Mouse (Mus musculus): ENCODE measurements around the gene Lcn11. TPM values are rescaled to one million over a fixed set of nuclear protein-coding genes. Genes with fewer than 3 reads are reported as not detected.
"Not testable (repeated sequence)": the region's sequence is repeated elsewhere in the genome, so short reads cannot be mapped to it uniquely, and the experiment has no call there.

The Lcn11 gene
- not detected in 2 replicates for polyA plus RNA-seq (2014; fragmentation: Nextera tagmentation; extraction: Ambion mirVana)

DNA sequence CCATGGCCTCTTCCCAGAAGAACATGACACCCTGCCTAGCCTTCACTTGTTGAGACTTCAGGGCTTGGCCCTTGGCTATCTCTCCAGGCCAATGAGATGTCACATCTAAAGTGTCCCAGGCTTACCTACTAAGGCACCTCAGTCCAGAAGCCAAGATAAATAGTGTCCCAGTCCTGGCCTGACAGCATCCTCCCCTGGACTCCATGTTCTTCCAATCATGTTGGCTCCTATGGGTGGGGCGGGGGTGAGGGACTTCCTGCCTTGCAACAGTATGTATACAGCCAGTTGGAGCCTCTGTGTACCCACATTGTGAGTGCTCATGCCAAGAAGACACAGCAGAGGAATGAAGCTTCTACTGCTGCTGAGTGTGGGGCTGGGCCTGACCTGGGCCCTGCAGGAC is at the start of gene Lcn11:
Gene Lcn11, plus strand, starts transcription at position 301 of the 400 bp plus-strand sequence.
- Histone ChIP-seq H3K4me2 (replicated peaks; ENCODE audit: low read depth, low read length) (no peak within 1 kb of the TSS), H3K4me3 (ENCODE audit: low read depth, low read length) (no peak within 1 kb of the TSS), H3K9me3 (ENCODE audit: control insufficient read depth, low read depth, low read length) (no peaks in the 10 kb centered on the region), H3K27me3 (ENCODE audit: control insufficient read depth, insufficient read depth, low read length) (no peaks in the 10 kb centered on the region), H3K27ac (ENCODE audit: low read length) (no peak within 1 kb of the TSS), H3K36me3 (ENCODE audit: control insufficient read depth, insufficient read depth, low read length) (no peaks in the 10 kb centered on the region), H3K9ac (replicated peaks; ENCODE audit: low read depth, low read length) (no peak within 1 kb of the TSS), H3K4me1 (ENCODE audit: control insufficient read depth, insufficient read depth, low read length) (no peaks in the 10 kb centered on the region)
- no peak for ATAC-seq (ENCODE audit: insufficient number of reproducible peaks, insufficient read depth, low FRiP score, low read depth)
- 89% methylated on average over 1 of the region's 1 CpGs for WGBS

DNA sequence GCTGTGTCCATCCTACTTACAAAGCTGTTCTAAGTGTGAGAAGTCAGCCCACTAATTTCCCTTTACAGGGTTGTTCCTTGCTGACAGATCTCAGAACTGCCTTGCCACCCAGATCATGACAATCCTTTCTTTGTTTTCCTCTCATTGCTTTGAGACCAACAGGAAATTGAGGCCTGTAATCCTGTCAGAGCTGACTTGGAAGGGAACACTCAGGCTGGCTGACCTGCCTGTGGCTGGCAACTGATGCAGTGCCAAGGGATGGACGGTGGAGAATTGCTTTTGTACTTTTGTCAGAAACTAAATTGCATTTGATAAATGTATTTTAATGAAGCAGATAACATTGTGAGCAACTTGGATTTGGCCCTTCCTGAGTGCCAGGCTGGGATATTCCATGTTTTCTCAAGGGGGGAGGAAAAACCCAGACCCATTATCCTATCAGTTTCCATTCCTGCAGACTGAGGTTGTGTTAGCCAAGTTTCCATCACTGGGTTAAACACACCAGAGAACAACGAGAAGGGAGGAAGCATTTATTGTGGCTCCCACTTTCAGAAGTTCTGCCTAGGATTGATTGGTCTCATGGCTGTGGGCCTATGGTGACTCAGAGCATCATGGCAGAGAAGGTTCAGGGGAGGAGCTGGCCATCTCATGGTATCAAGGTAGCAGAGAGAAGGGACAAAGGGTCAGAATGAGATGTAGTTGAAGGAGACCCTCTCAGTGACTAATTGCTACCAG is 43.5 kb upstream of the Lcn11 start:
- Histone ChIP-seq H3K4me3 (ENCODE audit: low read depth, low read length) (no peak overlapping the region), H3K27me3 (ENCODE audit: control insufficient read depth, insufficient read depth, low read length) (no peaks in the 10 kb centered on the region), H3K9ac (replicated peaks; ENCODE audit: low read depth, low read length) (no peak overlapping the region), H3K9me3 (ENCODE audit: control insufficient read depth, low read depth, low read length) (no peaks in the 10 kb centered on the region), H3K4me1 (ENCODE audit: control insufficient read depth, insufficient read depth, low read length) (no peaks in the 10 kb centered on the region), H3K27ac (ENCODE audit: low read length) (no peak overlapping the region), H3K4me2 (replicated peaks; ENCODE audit: low read depth, low read length) (no peak overlapping the region), H3K36me3 (ENCODE audit: control insufficient read depth, insufficient read depth, low read length) (no peaks in the 10 kb centered on the region)
- WGBS = 66% methylated on average over 2 of the region's 2 CpGs
- no peak for ATAC-seq (ENCODE audit: insufficient number of reproducible peaks, insufficient read depth, low FRiP score, low read depth)

DNA sequence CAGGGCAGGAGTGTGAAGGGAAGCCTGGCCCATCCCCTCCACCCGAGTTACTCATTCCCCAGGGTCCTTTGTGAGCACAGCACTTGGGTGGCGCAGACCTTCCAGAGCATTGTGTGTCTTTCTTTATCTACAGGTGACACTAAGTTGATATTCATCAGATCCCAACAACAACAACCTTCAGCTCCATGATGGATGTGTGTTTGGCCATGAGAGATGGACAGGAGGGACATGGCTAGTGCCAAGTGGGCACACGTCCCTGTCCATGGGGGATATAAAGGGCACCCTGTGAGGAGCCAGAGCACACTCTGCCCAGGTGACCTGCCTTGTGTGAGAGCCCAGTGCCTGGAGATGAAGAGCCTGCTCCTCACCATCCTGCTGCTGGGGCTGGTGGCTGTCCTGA is 40.1 kb upstream of the Lcn11 start, which contains the start of gene Obp2b:
Gene Obp2b, plus strand, starts transcription at position 301 of the 400 bp plus-strand sequence.
- not testable (repeated sequence) for H3K9ac ChIP-seq (replicated peaks; ENCODE audit: low read depth, low read length); H3K4me2 ChIP-seq (replicated peaks; ENCODE audit: low read depth, low read length); H3K27ac ChIP-seq (ENCODE audit: low read length); H3K27me3 ChIP-seq (ENCODE audit: control insufficient read depth, insufficient read depth, low read length); ATAC-seq (ENCODE audit: insufficient number of reproducible peaks, insufficient read depth, low FRiP score, low read depth); H3K4me1 ChIP-seq (ENCODE audit: control insufficient read depth, insufficient read depth, low read length); H3K9me3 ChIP-seq (ENCODE audit: control insufficient read depth, low read depth, low read length); H3K4me3 ChIP-seq (ENCODE audit: low read depth, low read length); H3K36me3 ChIP-seq (ENCODE audit: control insufficient read depth, insufficient read depth, low read length)
- WGBS = 79% methylated on average over 3 of the region's 3 CpGs

DNA sequence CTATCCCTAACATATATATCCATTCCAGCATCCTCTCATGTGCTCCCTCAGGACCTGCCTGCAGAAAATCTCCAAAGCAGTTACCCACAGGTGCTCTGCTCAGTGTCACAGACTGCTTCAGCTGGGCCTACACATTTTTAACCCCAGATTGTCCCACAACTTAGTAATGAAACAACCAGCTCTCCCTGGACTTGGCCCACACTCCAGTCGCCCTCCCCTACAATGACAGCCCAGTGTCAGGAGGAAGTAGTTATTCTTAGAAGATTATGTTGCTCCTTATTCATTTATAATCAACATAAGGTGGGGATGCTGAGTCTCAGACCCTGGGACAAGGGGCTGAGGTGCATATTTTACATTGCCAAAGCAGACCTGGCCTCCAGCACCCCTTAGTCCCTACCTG is 35.1 kb upstream of the Lcn11 start:
- Histone ChIP-seq H3K27me3 (ENCODE audit: control insufficient read depth, insufficient read depth, low read length) (no peaks in the 10 kb centered on the region), H3K9ac (replicated peaks; ENCODE audit: low read depth, low read length) (no peak overlapping the region), H3K4me2 (replicated peaks; ENCODE audit: low read depth, low read length) (no peak overlapping the region), H3K4me1 (ENCODE audit: control insufficient read depth, insufficient read depth, low read length) (no peaks in the 10 kb centered on the region), H3K9me3 (ENCODE audit: control insufficient read depth, low read depth, low read length) (no peaks in the 10 kb centered on the region), H3K4me3 (ENCODE audit: low read depth, low read length) (no peak overlapping the region), H3K36me3 (ENCODE audit: control insufficient read depth, insufficient read depth, low read length) (no peaks in the 10 kb centered on the region), H3K27ac (ENCODE audit: low read length) (no peak overlapping the region)
- WGBS = 62% methylated on average over 1 of the region's 1 CpGs
- no peak for ATAC-seq (ENCODE audit: insufficient number of reproducible peaks, insufficient read depth, low FRiP score, low read depth)

DNA sequence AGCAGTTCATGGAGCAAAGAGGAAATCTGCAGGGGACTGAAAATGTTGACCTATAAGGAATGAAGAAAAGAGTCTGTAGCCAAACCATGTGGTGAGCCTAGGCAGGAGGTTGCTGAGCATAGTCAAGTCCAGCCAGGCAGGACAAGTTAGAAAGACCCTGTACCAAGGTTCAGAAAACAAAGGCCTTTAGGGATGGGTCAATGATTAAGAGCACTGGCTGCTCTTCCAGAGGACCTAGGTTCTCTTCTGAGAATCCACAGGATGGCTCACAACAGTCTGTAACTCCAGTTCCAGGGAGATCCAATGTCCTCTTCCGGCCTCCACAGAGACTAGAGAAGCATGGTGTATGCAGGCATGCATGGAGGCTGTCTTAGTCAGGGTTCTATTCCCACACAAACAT is 22.6 kb upstream of the Lcn11 start:
- Histone ChIP-seq H3K36me3 (ENCODE audit: control insufficient read depth, insufficient read depth, low read length) (no peaks in the 10 kb centered on the region), H3K27me3 (ENCODE audit: control insufficient read depth, insufficient read depth, low read length) (no peaks in the 10 kb centered on the region), H3K4me1 (ENCODE audit: control insufficient read depth, insufficient read depth, low read length) (no peaks in the 10 kb centered on the region), H3K4me3 (ENCODE audit: low read depth, low read length) (no peak overlapping the region), H3K9me3 (ENCODE audit: control insufficient read depth, low read depth, low read length) (no peaks in the 10 kb centered on the region), H3K4me2 (replicated peaks; ENCODE audit: low read depth, low read length) (no peak overlapping the region), H3K27ac (ENCODE audit: low read length) (no peak overlapping the region), H3K9ac (replicated peaks; ENCODE audit: low read depth, low read length) (no peak overlapping the region)
- ATAC-seq (ENCODE audit: insufficient number of reproducible peaks, insufficient read depth, low FRiP score, low read depth) = no peak
- 92% methylated on average over 1 of the region's 1 CpGs for WGBS

DNA sequence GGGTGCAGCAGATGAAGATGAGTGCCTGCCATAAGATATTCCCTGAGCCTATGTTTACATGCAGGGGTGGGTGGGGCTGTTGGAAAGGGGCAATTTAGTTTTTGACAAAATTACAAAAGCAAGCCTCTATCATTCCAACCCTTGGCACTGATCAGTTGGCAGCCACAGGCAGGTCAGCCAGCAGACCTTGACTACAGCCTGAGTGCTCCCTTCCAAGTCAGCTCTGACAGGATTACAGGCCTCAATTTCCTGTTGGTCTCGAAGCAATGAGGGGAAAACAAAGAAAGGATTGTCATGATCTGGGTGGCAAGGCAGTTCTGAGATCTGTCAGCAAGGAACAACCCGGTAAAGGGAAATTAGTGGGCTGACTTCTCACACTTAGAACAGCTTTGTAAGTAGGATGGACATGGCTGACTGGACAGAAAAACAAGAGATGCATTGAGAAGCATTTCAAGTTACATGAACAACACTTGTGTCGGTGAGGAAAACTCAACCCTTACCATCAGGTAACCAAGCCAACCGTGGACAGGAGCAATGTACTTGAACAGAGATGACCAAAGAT is 18.7 kb upstream of the Lcn11 start:
- 67% methylated on average over 4 of the region's 4 CpGs for WGBS
- no peaks in the 10 kb centered on the region for H3K9me3 ChIP-seq (ENCODE audit: control insufficient read depth, low read depth, low read length)
- H3K9ac ChIP-seq (replicated peaks; ENCODE audit: low read depth, low read length) = no peak overlapping the region
- no peak overlapping the region for H3K27ac ChIP-seq (ENCODE audit: low read length)
- no peak overlapping the region for H3K4me2 ChIP-seq (replicated peaks; ENCODE audit: low read depth, low read length)
- no peaks in the 10 kb centered on the region for H3K27me3 ChIP-seq (ENCODE audit: control insufficient read depth, insufficient read depth, low read length)
- no peak for ATAC-seq (ENCODE audit: insufficient number of reproducible peaks, insufficient read depth, low FRiP score, low read depth)
- H3K4me3 ChIP-seq (ENCODE audit: low read depth, low read length) = no peak overlapping the region
- no peaks in the 10 kb centered on the region for H3K4me1 ChIP-seq (ENCODE audit: control insufficient read depth, insufficient read depth, low read length)
- no peaks in the 10 kb centered on the region for H3K36me3 ChIP-seq (ENCODE audit: control insufficient read depth, insufficient read depth, low read length)

DNA sequence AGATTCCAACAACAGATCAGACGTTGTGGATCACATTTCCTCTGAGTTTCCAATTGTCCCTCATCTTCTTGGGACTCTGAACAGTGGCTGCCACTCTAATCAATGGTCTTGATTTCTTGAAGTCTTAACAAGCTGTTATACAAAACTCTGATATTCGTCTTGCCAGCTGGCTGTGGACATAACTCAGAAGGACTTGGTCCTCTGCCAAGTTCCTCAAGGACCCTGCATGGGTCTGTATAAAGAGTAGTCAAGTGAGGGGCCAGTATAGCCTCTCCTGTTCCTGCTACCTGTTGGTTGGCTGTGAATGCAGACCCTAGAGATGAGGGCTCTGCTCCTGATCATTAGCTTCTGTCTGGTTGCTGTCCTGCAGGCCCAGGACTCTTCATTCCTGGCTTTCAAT is 11.5 kb upstream of the Lcn11 start, which contains the start of gene Lcn3:
Gene Lcn3, plus strand, starts transcription at position 301 of the 400 bp plus-strand sequence.
- H3K4me3 ChIP-seq (ENCODE audit: low read depth, low read length) = no peak within 1 kb of the TSS
- H3K9ac ChIP-seq (replicated peaks; ENCODE audit: low read depth, low read length) = no peak within 1 kb of the TSS
- 32% methylated on average over 2 of the region's 2 CpGs for WGBS
- no peaks in the 10 kb centered on the region for H3K27me3 ChIP-seq (ENCODE audit: control insufficient read depth, insufficient read depth, low read length)
- H3K4me2 ChIP-seq (replicated peaks; ENCODE audit: low read depth, low read length) = no peak within 1 kb of the TSS
- no peaks in the 10 kb centered on the region for H3K4me1 ChIP-seq (ENCODE audit: control insufficient read depth, insufficient read depth, low read length)
- no peaks in the 10 kb centered on the region for H3K9me3 ChIP-seq (ENCODE audit: control insufficient read depth, low read depth, low read length)
- no peaks in the 10 kb centered on the region for H3K36me3 ChIP-seq (ENCODE audit: control insufficient read depth, insufficient read depth, low read length)
- H3K27ac ChIP-seq (ENCODE audit: low read length) = no peak within 1 kb of the TSS
- no peak for ATAC-seq (ENCODE audit: insufficient number of reproducible peaks, insufficient read depth, low FRiP score, low read depth)

DNA sequence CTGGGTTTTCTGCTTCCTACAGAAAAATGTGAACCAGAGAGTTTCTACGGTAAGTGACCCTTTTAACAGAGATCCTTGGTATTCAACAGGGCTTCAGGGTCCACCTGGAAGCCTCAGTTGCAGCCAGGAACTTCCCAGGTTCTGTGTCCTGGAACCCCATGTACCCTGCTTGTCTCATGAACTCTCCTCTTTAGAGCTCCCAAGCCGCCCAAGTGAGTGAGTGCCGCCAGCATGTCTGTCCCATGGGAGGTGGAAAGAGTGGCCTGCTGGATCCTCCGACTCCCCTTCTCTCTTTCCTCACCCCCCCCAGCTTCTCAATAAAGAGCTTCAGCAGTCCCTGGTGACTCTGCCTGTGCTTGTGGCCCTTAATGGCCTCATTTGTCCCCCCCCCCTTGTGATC is 9.1 kb upstream of the Lcn11 start:
- WGBS = 80% methylated on average over 4 of the region's 4 CpGs
- no peaks in the 10 kb centered on the region for H3K4me1 ChIP-seq (ENCODE audit: control insufficient read depth, insufficient read depth, low read length)

More for the DNA sequence above, 9.1 kb upstream of the Lcn11 start:
- H3K27ac ChIP-seq (ENCODE audit: low read length) = no peak overlapping the region
- H3K27me3 ChIP-seq (ENCODE audit: control insufficient read depth, insufficient read depth, low read length) = no peaks in the 10 kb centered on the region
- H3K4me3 ChIP-seq (ENCODE audit: low read depth, low read length) = no peak overlapping the region
- no peak overlapping the region for H3K9ac ChIP-seq (replicated peaks; ENCODE audit: low read depth, low read length)
- ATAC-seq (ENCODE audit: insufficient number of reproducible peaks, insufficient read depth, low FRiP score, low read depth) = no peak
- H3K36me3 ChIP-seq (ENCODE audit: control insufficient read depth, insufficient read depth, low read length) = no peaks in the 10 kb centered on the region
- H3K9me3 ChIP-seq (ENCODE audit: control insufficient read depth, low read depth, low read length) = no peaks in the 10 kb centered on the region
- H3K4me2 ChIP-seq (replicated peaks; ENCODE audit: low read depth, low read length) = no peak overlapping the region
